Mouse (Mus musculus) intestine, embryonic 15.5 days (tissue): ENCODE results near the gene Rbms3. TPM values are rescaled to one million over a fixed set of nuclear protein-coding genes. Genes with fewer than 3 reads are reported as not detected.

ENCODE experiments used
- ATAC-seq: fragments of 200-750 bp; cut with Nextera tagmentation; 2 replicates; pipeline ENCODE4 v1.8.0; 2017; ENCODE audit warnings: moderate TSS enrichment, moderate library complexity
- H3K27ac ChIP-seq: fragments of 300-500 bp; sonication (generic); 2 replicates; pipeline ENCODE4 v1.5.1; 2015; ENCODE audit warnings: mild to moderate bottlenecking, inconsistent platforms
- H3K27me3 ChIP-seq: fragments of 300-500 bp; sonication (generic); replicated peaks from 2 replicates; pipeline ENCODE4 v1.6.1; 2015; ENCODE audit warnings: inconsistent platforms
- H3K36me3 ChIP-seq: fragments of 300-500 bp; sonication (generic); 2 replicates; pipeline ENCODE4 v1.6.1; 2015; ENCODE audit warnings: inconsistent platforms
- H3K4me1 ChIP-seq: fragments of 300-500 bp; sonication (generic); replicated peaks from 2 replicates; pipeline ENCODE4 v1.6.1; 2015; ENCODE audit warnings: inconsistent platforms
- H3K4me2 ChIP-seq: fragments of 300-500 bp; sonication (generic); replicated peaks from 2 replicates; pipeline ENCODE4 v1.6.1; 2015; ENCODE audit warnings: mild to moderate bottlenecking, inconsistent platforms
- H3K4me3 ChIP-seq: fragments of 300-500 bp; sonication (generic); replicated peaks from 2 replicates; pipeline ENCODE4 v1.5.1; 2015; ENCODE audit warnings: inconsistent platforms
- H3K9ac ChIP-seq: fragments of 300-500 bp; sonication (generic); 2 replicates; pipeline ENCODE4 v1.6.1; 2015; ENCODE audit warnings: inconsistent platforms
- H3K9me3 ChIP-seq: fragments of 300-500 bp; sonication (generic); 2 replicates; pipeline ENCODE4 v1.6.1; 2016; ENCODE audit warnings: inconsistent platforms
- WGBS: fragments of 180-500 bp; shearing (Covaris S2); methylation state at CpG from one replicate; pipeline ENCODE4 v1.1.7; 2015; 5-methylcytosine and 5-hydroxymethylcytosine counted together
- polyA plus RNA-seq: library from polyadenylated mRNA; unstranded; fragments of >200 nt; fragmentation: Nextera tagmentation; extraction: Ambion mirVana; gene quantifications from 2 replicates; pipeline ENCODE4 v1.2.1, GENCODE M21; 2015

Gene Rbms3
- polyA plus RNA-seq, 1 experiment from 2014 or later = 53.0 TPM

DNA sequence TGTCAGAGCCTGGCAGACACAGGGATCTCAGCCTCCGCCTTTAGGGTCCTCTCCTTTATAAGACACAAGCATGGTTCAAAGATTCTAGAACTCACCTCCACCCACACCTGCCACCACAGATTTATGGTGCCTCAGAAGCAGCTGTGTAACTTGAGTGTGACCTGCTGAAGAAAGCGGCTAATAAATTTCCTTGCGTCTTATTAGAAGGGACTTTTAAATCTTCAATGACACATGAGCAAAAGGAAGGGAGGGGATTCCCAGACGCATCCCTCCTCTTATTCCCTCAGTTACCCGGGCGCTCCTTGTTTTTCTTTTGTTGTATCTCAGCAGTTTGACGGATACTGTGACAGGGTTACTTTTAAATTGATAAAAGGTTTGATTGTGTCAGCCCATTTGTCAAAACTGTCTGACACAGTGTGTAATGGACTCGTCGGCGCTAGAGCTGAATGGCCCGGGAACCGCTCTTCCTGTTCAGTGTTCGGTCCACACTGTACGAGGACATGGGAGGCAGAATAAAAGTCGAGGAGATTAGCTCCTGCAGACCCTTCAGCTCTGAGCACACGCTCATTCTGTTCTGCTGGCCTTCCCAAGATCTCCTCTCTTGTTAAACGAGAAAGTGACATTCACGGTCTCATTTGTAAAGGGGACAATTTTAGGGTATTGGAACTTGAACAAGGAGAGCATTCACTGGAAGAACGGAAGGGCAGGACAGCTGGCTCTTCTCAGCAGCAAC is 527.3 kb downstream of the Rbms3 start:
- WGBS = 69% methylated on average over 19 of the region's 19 CpGs
- no peak overlapping the region for H3K4me3 ChIP-seq
- H3K9ac ChIP-seq = no peak overlapping the region
- no peak overlapping the region for H3K27ac ChIP-seq
- no peaks in the 10 kb centered on the region for H3K4me1 ChIP-seq
- no peak for ATAC-seq
- no peak overlapping the region for H3K4me2 ChIP-seq
- no peaks in the 10 kb centered on the region for H3K27me3 ChIP-seq
- H3K9me3 ChIP-seq = no peaks in the 10 kb centered on the region
- H3K36me3 ChIP-seq = no peaks in the 10 kb centered on the region

DNA sequence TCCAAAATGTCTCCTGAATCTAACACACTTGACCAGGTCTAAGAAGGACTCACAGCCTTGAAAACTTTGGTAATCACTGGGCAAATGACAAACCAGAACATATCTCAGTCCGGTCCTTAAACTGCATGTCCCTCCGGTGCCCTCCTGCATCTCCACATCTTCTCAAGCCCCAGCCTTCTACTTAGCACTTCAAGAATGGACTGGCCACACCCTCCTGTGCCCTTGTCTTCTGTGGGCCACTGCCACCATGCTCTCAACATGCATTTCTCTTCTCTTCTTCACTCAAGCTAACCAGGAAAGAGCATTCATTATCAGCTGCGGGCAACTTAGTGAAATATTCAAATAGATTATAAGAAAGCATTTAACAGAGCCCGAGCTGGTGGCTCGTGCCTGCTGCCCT is 529.5 kb downstream of the Rbms3 start:
- no peak for ATAC-seq
- H3K27me3 ChIP-seq = no peaks in the 10 kb centered on the region
- H3K27ac ChIP-seq = no peak overlapping the region
- no peaks in the 10 kb centered on the region for H3K4me1 ChIP-seq
- no peaks in the 10 kb centered on the region for H3K9me3 ChIP-seq
- no peaks in the 10 kb centered on the region for H3K36me3 ChIP-seq
- WGBS = 91% methylated on average over 5 of the region's 5 CpGs
- no peak overlapping the region for H3K4me2 ChIP-seq
- no peak overlapping the region for H3K4me3 ChIP-seq
- no peak overlapping the region for H3K9ac ChIP-seq

DNA sequence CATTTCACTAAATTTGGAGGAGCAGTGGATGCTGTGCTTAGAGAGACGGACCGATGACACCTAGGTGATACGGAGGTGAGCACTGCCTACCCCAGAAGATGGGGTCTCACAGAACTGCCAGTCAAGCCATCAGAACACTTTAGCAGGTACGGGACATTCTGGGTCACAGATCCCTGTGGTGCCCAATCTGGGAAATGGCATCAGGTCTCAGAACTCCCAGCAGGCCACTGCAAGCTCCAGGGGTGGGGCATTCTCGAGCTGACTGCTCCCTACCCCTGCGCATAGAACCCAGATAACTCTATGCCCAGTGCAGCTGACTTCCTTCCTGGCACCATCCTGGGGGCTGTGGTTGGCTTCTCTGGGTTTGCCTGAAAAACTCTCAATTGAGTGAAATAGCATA is 536.2 kb downstream of the Rbms3 start:
- H3K27ac ChIP-seq = no peak overlapping the region
- no peak overlapping the region for H3K4me2 ChIP-seq
- no peak for ATAC-seq
- no peaks in the 10 kb centered on the region for H3K36me3 ChIP-seq
- 89% methylated on average over 6 of the region's 6 CpGs for WGBS
- H3K4me3 ChIP-seq = no peak overlapping the region
- no peak overlapping the region for H3K9ac ChIP-seq
- H3K27me3 ChIP-seq = no peaks in the 10 kb centered on the region
- no peaks in the 10 kb centered on the region for H3K4me1 ChIP-seq
- no peaks in the 10 kb centered on the region for H3K9me3 ChIP-seq

DNA sequence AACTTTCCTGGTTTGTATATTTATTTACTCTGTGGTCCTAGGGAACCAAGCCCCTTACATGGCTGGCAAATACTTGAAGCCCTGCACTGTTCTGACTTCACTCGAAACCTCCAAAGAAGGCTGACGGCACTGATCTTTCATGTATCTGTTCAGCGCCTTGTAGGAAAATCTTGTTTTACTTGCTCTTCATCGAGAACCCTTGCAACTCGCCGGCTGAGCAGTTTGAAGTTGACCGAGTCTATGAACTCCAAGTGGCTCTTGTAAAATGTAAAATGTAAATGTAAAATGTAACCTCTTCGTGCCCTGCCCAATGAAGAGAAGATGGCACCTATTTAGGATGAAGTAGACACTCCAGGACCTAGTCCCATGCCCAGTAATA is 537.5 kb downstream of the Rbms3 start:
- Histone ChIP-seq H3K9ac (no peak overlapping the region), H3K4me2 (no peak overlapping the region), H3K27me3 (no peaks in the 10 kb centered on the region), H3K4me1 (no peaks in the 10 kb centered on the region), H3K9me3 (no peaks in the 10 kb centered on the region), H3K36me3 (no peaks in the 10 kb centered on the region), H3K27ac (no peak overlapping the region), H3K4me3 (no peak overlapping the region)
- WGBS = 92% methylated on average over 8 of the region's 8 CpGs
- ATAC-seq = no peak

DNA sequence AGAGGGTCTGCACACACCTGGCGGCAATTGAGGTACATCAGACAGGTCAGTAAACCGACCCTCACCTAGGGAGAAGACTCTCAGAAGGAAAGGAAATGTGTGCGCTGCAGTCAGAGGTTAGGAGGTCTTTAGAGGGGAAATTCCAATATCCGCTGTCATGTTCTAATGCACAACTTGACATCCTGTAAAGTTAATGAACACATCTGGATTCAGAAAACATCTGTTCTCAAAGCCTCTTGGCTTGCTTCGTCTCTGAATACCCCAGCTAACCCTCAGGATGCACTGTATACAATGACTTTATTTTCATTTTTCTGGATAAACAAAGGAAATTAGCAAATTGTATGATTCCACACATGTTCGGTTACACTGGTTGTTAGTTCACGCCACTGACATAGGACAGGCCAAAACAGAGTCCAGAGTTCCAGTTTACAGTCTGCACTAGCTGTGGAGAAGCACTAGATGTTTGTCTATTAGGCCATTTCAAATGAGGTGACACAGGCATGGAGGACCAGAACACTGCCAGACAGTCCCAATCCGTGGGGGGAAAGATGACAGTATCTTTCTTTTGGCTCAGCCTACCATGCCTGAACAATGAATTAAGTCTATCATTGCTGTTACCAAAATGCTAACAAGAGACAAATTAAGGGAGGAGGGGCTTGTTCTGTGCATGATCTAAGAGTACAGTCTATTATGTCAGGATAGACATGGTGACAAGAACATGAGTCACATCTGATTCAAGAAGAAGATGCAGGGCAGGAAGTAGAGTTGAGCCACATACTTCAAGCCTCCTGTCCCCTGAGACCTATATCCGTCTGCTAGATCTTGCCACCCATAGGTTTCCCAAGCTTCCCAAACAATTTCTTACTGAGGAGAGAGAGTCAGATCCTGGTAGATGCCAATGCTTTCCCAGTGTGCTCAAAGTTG is 538.2 kb downstream of the Rbms3 start:
- H3K4me3 ChIP-seq = no peak overlapping the region
- no peaks in the 10 kb centered on the region for H3K4me1 ChIP-seq
- 62% methylated on average over 9 of the region's 9 CpGs for WGBS
- no peak overlapping the region for H3K9ac ChIP-seq
- H3K36me3 ChIP-seq = no peaks in the 10 kb centered on the region
- no peaks in the 10 kb centered on the region for H3K27me3 ChIP-seq
- no peak overlapping the region for H3K4me2 ChIP-seq
- no peaks in the 10 kb centered on the region for H3K9me3 ChIP-seq
- H3K27ac ChIP-seq = no peak overlapping the region
- ATAC-seq = no peak

DNA sequence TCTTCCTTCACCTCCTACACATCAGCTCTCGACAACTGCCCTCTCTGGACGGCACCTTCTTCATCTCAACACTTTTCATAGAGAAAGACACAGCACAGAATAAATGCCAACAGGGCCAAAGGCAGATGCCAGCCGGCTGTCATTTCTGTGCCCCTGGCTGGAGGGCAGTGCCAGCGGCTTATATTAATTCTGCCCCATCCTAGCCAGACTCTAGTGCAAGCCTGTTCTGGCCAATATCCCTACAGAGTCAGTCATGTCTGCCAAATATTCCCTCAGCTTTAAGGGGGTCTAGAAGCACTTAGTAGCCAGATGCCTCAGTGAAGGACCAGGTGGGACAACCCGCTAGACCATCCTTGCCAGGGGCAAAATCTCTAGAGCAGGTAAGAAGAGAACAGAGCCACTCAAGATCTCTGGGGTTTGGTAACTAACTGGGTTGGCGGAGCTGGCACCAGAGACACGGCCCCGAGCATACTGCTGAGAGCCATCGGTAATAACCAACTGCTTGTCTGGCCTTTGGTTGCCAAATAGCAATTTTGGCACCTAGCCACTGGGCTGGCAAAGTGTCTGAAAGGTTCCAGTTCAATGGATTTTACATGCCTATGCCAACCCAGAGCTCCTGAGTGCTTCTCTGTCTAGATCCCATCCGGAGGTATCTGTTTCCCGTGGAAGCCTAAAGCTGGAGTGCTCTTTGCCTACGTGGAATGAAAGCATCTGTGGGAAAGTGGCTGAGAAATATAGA is 540.1 kb downstream of the Rbms3 start:
- Histone ChIP-seq H3K27me3 (no peaks in the 10 kb centered on the region), H3K4me3 (no peak overlapping the region), H3K27ac (no peak overlapping the region), H3K9ac (no peak overlapping the region), H3K9me3 (no peaks in the 10 kb centered on the region), H3K36me3 (no peaks in the 10 kb centered on the region), H3K4me1 (no peaks in the 10 kb centered on the region), H3K4me2 (no peak overlapping the region)
- 91% methylated on average over 12 of the region's 12 CpGs for WGBS
- no peak for ATAC-seq

DNA sequence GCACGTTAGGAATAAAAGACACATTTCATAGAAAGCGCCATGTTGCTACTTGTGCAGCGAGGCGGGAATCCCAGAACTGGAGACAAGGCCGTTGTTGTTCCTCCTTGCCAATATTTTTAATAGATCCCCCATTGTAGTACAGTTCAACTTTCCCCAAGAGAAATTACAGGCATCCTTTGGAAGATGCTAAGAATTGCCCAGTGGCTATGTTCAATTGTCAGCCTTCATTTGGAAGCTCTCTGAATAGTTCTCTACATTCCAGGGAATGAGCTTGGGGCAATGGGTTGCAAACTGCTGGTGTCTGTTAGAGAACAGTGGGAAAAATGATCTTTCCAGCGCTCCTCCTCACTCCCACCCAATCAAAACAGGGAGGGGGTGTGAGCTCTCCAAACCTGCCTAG is 541.4 kb downstream of the Rbms3 start:
- Histone ChIP-seq H3K4me3 (no peak overlapping the region), H3K27ac (no peak overlapping the region)
- WGBS = 92% methylated on average over 6 of the region's 6 CpGs

DNA sequence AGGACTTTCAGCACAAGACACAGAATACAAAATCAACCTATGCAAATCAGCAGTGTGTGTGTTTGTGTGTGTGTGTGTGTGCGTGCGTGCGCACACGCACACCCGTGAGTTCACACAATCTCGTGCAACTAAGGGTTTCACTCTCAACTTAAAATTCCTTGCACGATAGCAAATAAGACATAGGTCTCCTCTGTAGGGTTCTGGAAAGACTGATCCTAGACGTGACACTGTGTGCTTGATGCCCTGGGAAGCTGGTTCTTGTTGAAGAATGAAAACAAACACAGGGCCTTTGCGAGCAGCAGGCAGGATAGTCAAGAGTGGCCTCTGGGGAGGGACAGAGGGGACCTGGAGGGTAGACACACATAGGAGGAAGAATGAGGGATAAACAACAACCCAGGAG is 544.0 kb downstream of the Rbms3 start:
- no peaks in the 10 kb centered on the region for H3K27me3 ChIP-seq
- H3K4me3 ChIP-seq = no peak overlapping the region
- no peaks in the 10 kb centered on the region for H3K9me3 ChIP-seq
- H3K4me1 ChIP-seq = no peaks in the 10 kb centered on the region
- no peak overlapping the region for H3K4me2 ChIP-seq
- no peak overlapping the region for H3K27ac ChIP-seq
- H3K9ac ChIP-seq = no peak overlapping the region
- 91% methylated on average over 9 of the region's 9 CpGs for WGBS
- H3K36me3 ChIP-seq = no peaks in the 10 kb centered on the region
- ATAC-seq = no peak

More for the DNA sequence above, 541.4 kb downstream of the Rbms3 start:
- no peaks in the 10 kb centered on the region for H3K4me1 ChIP-seq
- no peak overlapping the region for H3K4me2 ChIP-seq
- ATAC-seq = no peak
- no peaks in the 10 kb centered on the region for H3K27me3 ChIP-seq
- H3K36me3 ChIP-seq = no peaks in the 10 kb centered on the region
- H3K9ac ChIP-seq = no peak overlapping the region
- no peaks in the 10 kb centered on the region for H3K9me3 ChIP-seq

DNA sequence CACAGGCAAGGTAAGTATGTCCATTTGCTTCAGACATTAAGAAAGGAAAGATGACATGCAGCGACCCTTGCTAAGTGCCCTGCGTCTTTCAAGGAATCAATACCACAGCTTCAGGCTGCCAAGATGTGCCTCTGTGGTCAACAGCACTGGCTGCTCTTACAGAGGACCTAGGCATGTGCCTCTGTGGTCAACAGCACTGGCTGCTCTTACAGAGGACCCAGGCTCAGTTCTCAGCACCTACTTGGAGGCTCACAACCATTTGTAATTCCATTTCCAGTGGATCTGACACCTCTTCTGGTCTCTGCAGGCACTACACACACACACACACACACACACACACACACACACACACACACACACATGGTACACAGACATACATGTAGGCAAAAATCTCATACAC is 545.2 kb downstream of the Rbms3 start:
- no peak overlapping the region for H3K27ac ChIP-seq
- no peak overlapping the region for H3K4me3 ChIP-seq
- WGBS = 98% methylated on average over 2 of the region's 2 CpGs
- ATAC-seq = no peak
- no peaks in the 10 kb centered on the region for H3K27me3 ChIP-seq
- H3K36me3 ChIP-seq = no peaks in the 10 kb centered on the region
- H3K9ac ChIP-seq = no peak overlapping the region
- no peaks in the 10 kb centered on the region for H3K9me3 ChIP-seq
- no peak overlapping the region for H3K4me2 ChIP-seq
- H3K4me1 ChIP-seq = no peaks in the 10 kb centered on the region

DNA sequence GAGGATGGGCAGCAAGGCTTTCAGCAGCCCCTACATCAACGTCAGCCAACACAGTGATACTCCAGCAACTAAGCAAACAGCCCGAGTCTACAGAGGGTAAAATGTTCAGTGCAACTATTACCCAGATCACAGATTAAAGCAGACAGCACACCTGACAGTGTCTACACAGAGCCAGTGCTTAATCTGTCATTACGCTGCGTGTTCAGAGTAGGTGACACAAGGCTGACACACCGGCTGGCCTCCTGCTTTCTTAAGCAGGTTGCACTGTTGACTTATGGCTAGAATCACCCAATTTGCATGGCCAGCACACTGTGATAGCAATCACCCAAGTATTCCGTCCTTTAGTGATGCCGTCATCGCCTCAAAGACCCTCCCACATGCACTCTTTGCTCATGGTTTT is 550.2 kb downstream of the Rbms3 start:
- no peaks in the 10 kb centered on the region for H3K9me3 ChIP-seq
- no peak overlapping the region for H3K4me3 ChIP-seq
- no peaks in the 10 kb centered on the region; the same call in 1 of the 2 replicates for H3K4me1 ChIP-seq
- ATAC-seq = no peak
- H3K4me2 ChIP-seq = no peak overlapping the region
- no peak overlapping the region for H3K27ac ChIP-seq
- H3K27me3 ChIP-seq = no peaks in the 10 kb centered on the region
- no peaks in the 10 kb centered on the region for H3K36me3 ChIP-seq
- 60% methylated on average over 8 of the region's 8 CpGs for WGBS
- H3K9ac ChIP-seq = no peak overlapping the region

DNA sequence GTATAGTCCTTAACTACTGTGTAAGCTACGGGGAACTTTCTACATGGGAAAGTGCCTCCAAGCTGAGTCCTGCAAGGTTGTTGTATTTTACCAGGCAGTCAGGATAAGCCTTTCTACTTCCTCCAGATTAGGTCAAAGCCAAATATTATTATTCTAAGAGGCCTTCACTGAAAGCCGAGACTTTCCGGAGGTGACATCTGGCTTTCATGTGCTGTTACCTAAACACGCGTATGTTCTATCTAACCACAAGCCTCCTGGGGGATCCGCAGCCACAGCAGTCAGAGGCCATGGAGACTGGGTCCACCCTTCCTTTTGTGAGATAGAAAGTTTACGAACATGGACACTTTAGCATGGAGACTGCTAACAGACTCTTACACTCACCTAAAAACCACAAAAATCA is 552.2 kb downstream of the Rbms3 start:
- Histone ChIP-seq H3K36me3 (no peaks in the 10 kb centered on the region), H3K4me1 (no peaks in the 10 kb centered on the region; the same call in 1 of the 2 replicates), H3K9me3 (no peaks in the 10 kb centered on the region), H3K27me3 (no peaks in the 10 kb centered on the region), H3K27ac (no peak overlapping the region), H3K9ac (no peak overlapping the region), H3K4me3 (no peak overlapping the region), H3K4me2 (no peak overlapping the region)
- ATAC-seq = no peak
- WGBS = 59% methylated on average over 7 of the region's 7 CpGs

DNA sequence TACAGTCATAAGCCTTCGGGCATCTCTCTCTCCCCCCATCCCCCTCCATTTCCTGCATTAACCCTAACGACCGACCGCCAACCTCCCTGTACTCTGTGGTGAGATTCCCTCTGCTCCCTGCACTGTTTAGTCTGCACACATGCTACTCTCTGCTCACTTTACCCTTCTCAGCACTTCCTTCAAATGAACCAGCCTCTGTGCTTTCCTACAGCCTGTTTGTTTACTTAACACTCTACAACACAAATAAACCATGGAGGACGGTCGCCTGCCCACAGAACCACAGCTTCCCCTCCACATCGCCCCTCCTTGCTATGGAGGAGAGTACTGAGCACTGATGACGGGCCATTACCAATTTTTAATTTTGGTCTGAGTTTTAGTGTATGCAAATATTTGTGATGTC is 552.9 kb downstream of the Rbms3 start:
- whole genome bisulfite sequencing = 37% methylated on average over 8 of the region's 8 CpGs
- Histone ChIP-seq H3K9me3 (no peaks in the 10 kb centered on the region), H3K27me3 (no peaks in the 10 kb centered on the region), H3K36me3 (no peaks in the 10 kb centered on the region), H3K27ac (no peak overlapping the region), H3K4me1 (no peaks in the 10 kb centered on the region; the same call in 1 of the 2 replicates), H3K4me2 (no peak overlapping the region), H3K9ac (no peak overlapping the region), H3K4me3 (no peak overlapping the region)
- ATAC-seq = no peak
